Mouse (Mus musculus): Measurements from ENCODE around the gene Olfr1265. TPM values are rescaled to one million over a fixed set of nuclear protein-coding genes. Genes with fewer than 3 reads are reported as not detected.

Gene Olfr1265
- not detected in 2 replicates for polyA plus RNA-seq (2015; fragmentation: Nextera tagmentation; extraction: Ambion mirVana)

DNA sequence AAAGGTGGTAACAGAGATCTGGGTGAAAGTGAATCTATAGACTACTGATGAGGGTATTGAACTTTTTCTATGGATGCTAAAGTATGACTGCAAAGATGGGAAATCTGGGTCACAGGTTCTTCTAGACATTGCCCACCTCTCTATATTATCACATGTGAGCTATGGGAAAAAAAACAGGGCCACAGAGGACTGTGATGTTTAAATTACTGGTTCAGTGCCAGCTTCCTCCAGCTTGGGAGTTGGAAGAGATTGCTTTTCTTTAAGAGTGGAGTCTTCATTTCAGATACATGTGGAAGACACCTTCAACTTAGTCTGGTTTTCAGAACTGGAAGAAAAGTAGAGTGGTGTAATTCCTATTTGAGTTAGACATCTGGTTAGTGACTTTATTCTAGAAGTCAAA, at the start of gene Olfr1265:
Olfr1265 (plus strand) TSS at position 301 of the 400 bp plus-strand sequence.
- ATAC-seq (ENCODE audit: low FRiP score): no peak
- Histone ChIP-seq H3K36me3 (no peaks in the 10 kb centered on the region), H3K4me3 (no peak within 1 kb of the TSS), H3K9ac (no peak within 1 kb of the TSS), H3K4me2 (no peak within 1 kb of the TSS), H3K27me3 (no peaks in the 10 kb centered on the region), H3K9me3 (no peaks in the 10 kb centered on the region), H3K4me1 (replicated peaks) (no peaks in the 10 kb centered on the region), H3K27ac (no peak within 1 kb of the TSS)

- H3K9ac ChIP-seq: no peak within 1 kb of the TSS
- H3K27ac ChIP-seq: no peak within 1 kb of the TSS
- H3K4me1 ChIP-seq (replicated peaks): no peaks in the 10 kb centered on the region
- no peak for ATAC-seq (ENCODE audit: low FRiP score)
- no peaks in the 10 kb centered on the region for H3K27me3 ChIP-seq
- no peaks in the 10 kb centered on the region for H3K9me3 ChIP-seq
- H3K4me3 ChIP-seq: no peak within 1 kb of the TSS
- no peaks in the 10 kb centered on the region for H3K36me3 ChIP-seq
- no peak within 1 kb of the TSS for H3K4me2 ChIP-seq
These were observed 44.2 kb upstream of the Olfr1265 start, which contains the start of gene Olfr1261 for GRCm38 (mm10) chr2:89990921-89991320. Gene Olfr1261 (plus strand): TSS chr2:89991221.

GRCm38 (mm10) chr2:89999845-90000244, 35.3 kb upstream of the Olfr1265 start, which contains the start of gene Olfr1262:
Gene Olfr1262 (plus strand): TSS chr2:90000145.
- Histone ChIP-seq H3K4me1 (replicated peaks) (no peaks in the 10 kb centered on the region), H3K36me3 (no peaks in the 10 kb centered on the region), H3K27me3 (no peaks in the 10 kb centered on the region), H3K4me3 (no peak within 1 kb of the TSS), H3K9ac (no peak within 1 kb of the TSS), H3K4me2 (no peak within 1 kb of the TSS), H3K27ac (no peak within 1 kb of the TSS), H3K9me3 (no peaks in the 10 kb centered on the region)
- ATAC-seq (ENCODE audit: low FRiP score): no peak

GRCm38 (mm10) chr2:90011831-90012230, 23.3 kb upstream of the Olfr1265 start, which contains the start of gene Olfr1263:
Gene Olfr1263 (plus strand): TSS chr2:90012131.
- no peak within 1 kb of the TSS for H3K4me2 ChIP-seq

GRCm38 (mm10) chr2:90025477-90025876, 9.7 kb upstream of the Olfr1265 start, which contains the start of gene Olfr1264:
Gene Olfr1264 (minus strand): TSS chr2:90025577.
- Histone ChIP-seq H3K27me3 (no peaks in the 10 kb centered on the region), H3K9me3 (no peaks in the 10 kb centered on the region), H3K9ac (no peak within 1 kb of the TSS), H3K36me3 (no peaks in the 10 kb centered on the region), H3K27ac (no peak within 1 kb of the TSS), H3K4me3 (no peak within 1 kb of the TSS), H3K4me2 (no peak within 1 kb of the TSS), H3K4me1 (replicated peaks) (no peaks in the 10 kb centered on the region)
- WGBS: 87% methylated on average over 2 of the region's 2 CpGs
- no peak for ATAC-seq (ENCODE audit: low FRiP score)

More at GRCm38 (mm10) chr2:90011831-90012230, 23.3 kb upstream of the Olfr1265 start, which contains the start of gene Olfr1263:
- Histone ChIP-seq H3K4me1 (replicated peaks) (no peaks in the 10 kb centered on the region), H3K4me3 (no peak within 1 kb of the TSS), H3K27me3 (no peaks in the 10 kb centered on the region), H3K36me3 (no peaks in the 10 kb centered on the region), H3K27ac (no peak within 1 kb of the TSS), H3K9me3 (no peaks in the 10 kb centered on the region), H3K9ac (no peak within 1 kb of the TSS)
- WGBS: 82% methylated on average over 2 of the region's 2 CpGs
- ATAC-seq (ENCODE audit: low FRiP score): no peak

DNA sequence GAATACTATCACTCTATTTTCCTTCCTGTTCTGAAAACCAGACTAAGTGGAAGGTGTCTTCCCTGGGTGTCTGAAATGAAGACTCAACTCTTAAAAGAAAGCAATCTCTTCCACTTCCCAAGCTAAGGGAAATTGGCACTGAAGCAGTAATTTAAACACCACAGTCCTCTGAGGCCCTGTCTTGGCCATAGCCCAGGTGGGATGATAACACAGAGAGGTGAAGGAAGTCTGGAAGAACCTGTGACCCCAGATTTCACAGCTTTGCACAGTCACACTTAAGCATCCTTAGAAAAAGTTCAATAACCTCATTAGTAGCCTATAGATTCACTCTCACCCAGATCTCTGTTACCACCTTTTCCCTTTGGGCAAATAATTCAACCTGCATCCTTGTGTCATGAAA, 28.4 kb downstream of the Olfr1265 start, which contains the start of gene Olfr140:
Olfr140 (minus strand) TSS at position 101 of the 400 bp plus-strand sequence.
- no peak within 1 kb of the TSS for H3K27ac ChIP-seq
- no peak within 1 kb of the TSS for H3K4me2 ChIP-seq
- H3K4me1 ChIP-seq (replicated peaks): no peaks in the 10 kb centered on the region
- no peak within 1 kb of the TSS for H3K4me3 ChIP-seq
- H3K27me3 ChIP-seq: no peaks in the 10 kb centered on the region
- no peak within 1 kb of the TSS for H3K9ac ChIP-seq
- no peaks in the 10 kb centered on the region for H3K36me3 ChIP-seq
- ATAC-seq (ENCODE audit: low FRiP score): no peak
- H3K9me3 ChIP-seq: no peaks in the 10 kb centered on the region

- Histone ChIP-seq H3K4me2 (no peak overlapping the region), H3K4me1 (replicated peaks) (no peaks in the 10 kb centered on the region), H3K4me3 (no peak overlapping the region), H3K9ac (no peak overlapping the region), H3K9me3 (no peaks in the 10 kb centered on the region), H3K27ac (no peak overlapping the region), H3K36me3 (no peaks in the 10 kb centered on the region), H3K27me3 (no peaks in the 10 kb centered on the region)
- 80% methylated on average over 2 of the region's 2 CpGs for WGBS
- no peak for ATAC-seq (ENCODE audit: low FRiP score)
These were observed 34.9 kb downstream of the Olfr1265 start for GRCm38 (mm10) chr2:90070065-90070464.

Other genes with a start within 250 kb of the Olfr1265 start
- not detected in 2 replicates for gene Olfr1254, start 241.7 kb upstream of the Olfr1265 start, polyA plus RNA-seq (2015; fragmentation: Nextera tagmentation; extraction: Ambion mirVana)
- not detected in 2 replicates for gene Olfr1255, start 223.3 kb upstream of the Olfr1265 start, polyA plus RNA-seq (2015; fragmentation: Nextera tagmentation; extraction: Ambion mirVana)
- not detected in 2 replicates for gene Olfr1256, start 193.8 kb upstream of the Olfr1265 start, polyA plus RNA-seq (2015; fragmentation: Nextera tagmentation; extraction: Ambion mirVana)
- 0.19 TPM in 1 of 2 replicates, not detected in the other for gene Olfr48, start 187.1 kb upstream of the Olfr1265 start, polyA plus RNA-seq (2015; fragmentation: Nextera tagmentation; extraction: Ambion mirVana)
- gene Olfr1257, start 156.9 kb upstream of the Olfr1265 start, polyA plus RNA-seq (2015; fragmentation: Nextera tagmentation; extraction: Ambion mirVana): not detected in 2 replicates
- not detected in 2 replicates for gene Olfr1258, start 108.0 kb upstream of the Olfr1265 start, polyA plus RNA-seq (2015; fragmentation: Nextera tagmentation; extraction: Ambion mirVana)
- gene Olfr1259, start 86.7 kb upstream of the Olfr1265 start, polyA plus RNA-seq (2015; fragmentation: Nextera tagmentation; extraction: Ambion mirVana): not detected in 2 replicates
- not detected in 2 replicates for gene Olfr1260, start 61.0 kb upstream of the Olfr1265 start, polyA plus RNA-seq (2015; fragmentation: Nextera tagmentation; extraction: Ambion mirVana)
- gene Olfr1261, start 44.1 kb upstream of the Olfr1265 start, polyA plus RNA-seq (2015; fragmentation: Nextera tagmentation; extraction: Ambion mirVana): not detected in 2 replicates
- gene Olfr1262, start 35.2 kb upstream of the Olfr1265 start, polyA plus RNA-seq (2015; fragmentation: Nextera tagmentation; extraction: Ambion mirVana): not detected in 2 replicates
- gene Olfr1263, start 23.2 kb upstream of the Olfr1265 start, polyA plus RNA-seq (2015; fragmentation: Nextera tagmentation; extraction: Ambion mirVana): not detected in 2 replicates
- gene Olfr1264, start 9.8 kb upstream of the Olfr1265 start, polyA plus RNA-seq (2015; fragmentation: Nextera tagmentation; extraction: Ambion mirVana): not detected in 2 replicates
- not detected in 2 replicates for gene Olfr140, start 28.3 kb downstream of the Olfr1265 start, polyA plus RNA-seq (2015; fragmentation: Nextera tagmentation; extraction: Ambion mirVana)
- gene Olfr1269, start 86.1 kb downstream of the Olfr1265 start, polyA plus RNA-seq (2015; fragmentation: Nextera tagmentation; extraction: Ambion mirVana): not detected in 2 replicates
- 0.06 TPM in 1 of 2 replicates, not detected in the other for gene Olfr32, start 107.0 kb downstream of the Olfr1265 start, polyA plus RNA-seq (2015; fragmentation: Nextera tagmentation; extraction: Ambion mirVana)
- not detected in 2 replicates for gene Olfr1270, start 117.8 kb downstream of the Olfr1265 start, polyA plus RNA-seq (2015; fragmentation: Nextera tagmentation; extraction: Ambion mirVana)
- not detected in 2 replicates for gene Olfr1506, start 189.2 kb downstream of the Olfr1265 start, polyA plus RNA-seq (2015; fragmentation: Nextera tagmentation; extraction: Ambion mirVana)
- gene Olfr142, start 222.3 kb downstream of the Olfr1265 start, polyA plus RNA-seq (2015; fragmentation: Nextera tagmentation; extraction: Ambion mirVana): not detected in 2 replicates
- not detected in 2 replicates for gene Olfr1271, start 235.7 kb downstream of the Olfr1265 start, polyA plus RNA-seq (2015; fragmentation: Nextera tagmentation; extraction: Ambion mirVana)